Mouse (Mus musculus) kidney, adult 2 months (tissue): ENCODE data around the gene Zfp386. TPM values are rescaled to one million over a fixed set of nuclear protein-coding genes. Genes with fewer than 3 reads are reported as not detected.

Experiments used
- DNase-seq: peaks from one replicate; pipeline ENCODE4 v3.0.0; 2021
- H3K27ac ChIP-seq: fragments of 200-500 bp; 2 replicates; pipeline ENCODE4 v1.5.1; 2012; ENCODE audit warnings: low read depth, low read length, control low read depth, inconsistent platforms; ENCODE audit not compliant: insufficient read depth
- H3K27me3 ChIP-seq: fragments of 200-500 bp; replicated peaks from 2 replicates; pipeline ENCODE4 v1.6.1; 2012; ENCODE audit warnings: mild to moderate bottlenecking, moderate library complexity, low read length, inconsistent platforms; ENCODE audit not compliant: control insufficient read depth, insufficient read depth
- H3K36me3 ChIP-seq: fragments of 200-500 bp; 2 replicates; pipeline ENCODE4 v1.6.1; 2012; ENCODE audit warnings: mild to moderate bottlenecking, moderate library complexity, low read length, inconsistent platforms; ENCODE audit not compliant: control insufficient read depth, insufficient read depth
- H3K4me1 ChIP-seq: fragments of 200-500 bp; 2 replicates; pipeline ENCODE4 v1.6.1; 2011; ENCODE audit warnings: low read length; ENCODE audit not compliant: control insufficient read depth, insufficient read depth
- H3K4me3 ChIP-seq: fragments of 200-500 bp; 2 replicates; pipeline ENCODE4 v1.5.1; 2011; ENCODE audit warnings: mild to moderate bottlenecking, low read depth, low read length, control low read depth; ENCODE audit not compliant: insufficient read depth
- CTCF ChIP-seq: fragments of 200-500 bp; conservative IDR thresholded peaks from 2 replicates; pipeline ENCODE4 v1.5.1; 2011; ENCODE audit warnings: low read depth, mild to moderate bottlenecking, control low read depth, low read length, moderate library complexity, mixed read lengths; ENCODE audit not compliant: insufficient read depth, insufficient read length
- POLR2A ChIP-seq: fragments of 200-500 bp; IDR thresholded peaks from one replicate; pipeline ENCODE4 v1.6.1; 2011; ENCODE audit warnings: low read depth, low read length, control low read depth
- WGBS: fragments of 180-500 bp; shearing (Covaris S2); methylation state at CpG from one replicate; pipeline ENCODE4 v1.1.7; 2018; 5-methylcytosine and 5-hydroxymethylcytosine counted together
- polyA plus RNA-seq: library from polyadenylated mRNA; depleted of rRNA; stranded (reverse); fragments of >200 nt; gene quantifications from 2 replicates; pipeline ENCODE4 v1.2.3, GENCODE M21; 2012

Gene Zfp386
- polyA plus RNA-seq, 1 experiment = 6.6 TPM

DNA sequence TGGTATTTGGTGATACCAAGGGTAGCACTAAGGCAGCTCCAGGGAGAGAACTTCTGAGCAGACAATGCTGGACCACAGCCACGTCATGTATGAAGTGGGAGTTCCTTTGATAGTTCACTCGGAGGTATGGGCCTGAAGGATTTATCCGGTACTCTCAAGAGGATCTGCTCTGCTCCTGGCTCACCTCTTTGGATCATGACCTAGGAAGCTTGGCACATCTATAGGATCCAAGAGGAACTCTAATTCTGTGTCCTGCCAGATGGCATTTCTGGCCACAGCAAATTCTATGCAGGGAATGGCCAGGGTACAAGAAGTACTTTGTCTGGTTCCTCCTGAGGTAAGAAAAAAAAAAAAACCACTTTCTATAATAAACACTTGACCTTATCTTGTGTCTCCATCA is 42.3 kb downstream of the Zfp386 start:
- no peaks in the 10 kb centered on the region for H3K36me3 ChIP-seq
- no peaks in the 10 kb centered on the region for H3K4me1 ChIP-seq
- no peak overlapping the region for H3K4me3 ChIP-seq
- 92% methylated on average over 3 of the region's 3 CpGs for WGBS
- no peak overlapping the region for H3K27ac ChIP-seq
- TF ChIP-seq POLR2A (no peak), CTCF (no peak)
- DNase-seq = no peak
- no peaks in the 10 kb centered on the region for H3K27me3 ChIP-seq

DNA sequence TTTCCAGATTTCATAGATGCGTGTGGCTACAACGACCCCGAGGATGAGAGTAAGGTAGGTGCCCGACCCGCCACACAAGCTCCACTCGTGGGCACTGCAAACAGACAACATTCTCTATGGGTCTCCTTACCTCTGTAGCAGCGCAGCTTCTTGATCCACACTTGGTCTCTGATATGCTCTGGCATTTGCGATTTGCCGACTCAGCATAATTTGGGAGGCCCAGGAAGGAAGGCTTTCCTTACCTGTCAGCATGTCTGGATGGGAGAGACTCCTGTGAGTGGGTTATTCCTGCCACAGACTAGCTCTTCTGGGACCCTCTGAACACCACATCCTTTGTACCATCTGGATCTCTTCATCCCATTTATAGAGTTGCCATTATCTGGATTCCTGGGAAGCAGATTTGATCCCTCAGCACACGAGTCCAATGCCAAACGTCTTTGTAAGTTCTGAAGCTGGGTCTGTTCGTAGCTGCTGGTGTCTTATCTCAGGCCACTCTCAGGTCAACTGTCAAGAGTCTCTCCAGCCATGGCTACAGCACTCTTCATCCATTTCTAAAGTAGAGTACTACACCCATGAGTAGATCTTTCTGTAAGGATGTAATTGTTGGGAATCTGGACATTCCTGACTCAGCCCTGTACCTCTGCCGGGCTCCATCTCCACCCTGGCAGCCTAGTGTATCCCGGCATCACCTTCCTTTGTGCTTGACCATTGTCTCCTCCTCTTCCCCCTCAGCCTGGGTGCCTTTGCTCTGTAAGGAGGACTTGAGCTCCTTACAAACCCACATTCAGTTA is 47.4 kb downstream of the Zfp386 start:
- H3K4me1 ChIP-seq = no peaks in the 10 kb centered on the region
- H3K36me3 ChIP-seq = no peaks in the 10 kb centered on the region
- TF ChIP-seq POLR2A (no peak), CTCF (no peak)
- no peak overlapping the region for H3K4me3 ChIP-seq
- WGBS = 85% methylated on average over 14 of the region's 14 CpGs
- DNase-seq = no peak
- no peak overlapping the region for H3K27ac ChIP-seq
- no peaks in the 10 kb centered on the region for H3K27me3 ChIP-seq

- 66% methylated on average over 3 of the region's 3 CpGs for whole genome bisulfite sequencing
- no peak for DNase-seq
- H3K4me3 ChIP-seq = no peak overlapping the region
- H3K36me3 ChIP-seq = no peaks in the 10 kb centered on the region
- H3K27ac ChIP-seq = no peak overlapping the region
- TF ChIP-seq POLR2A (no peak), CTCF (no peak)
- no peaks in the 10 kb centered on the region for H3K4me1 ChIP-seq
- H3K27me3 ChIP-seq = no peaks in the 10 kb centered on the region
Measured at GRCm38 (mm10) chr12:116096361-116096904, 48.9 kb downstream of the Zfp386 start.

DNA sequence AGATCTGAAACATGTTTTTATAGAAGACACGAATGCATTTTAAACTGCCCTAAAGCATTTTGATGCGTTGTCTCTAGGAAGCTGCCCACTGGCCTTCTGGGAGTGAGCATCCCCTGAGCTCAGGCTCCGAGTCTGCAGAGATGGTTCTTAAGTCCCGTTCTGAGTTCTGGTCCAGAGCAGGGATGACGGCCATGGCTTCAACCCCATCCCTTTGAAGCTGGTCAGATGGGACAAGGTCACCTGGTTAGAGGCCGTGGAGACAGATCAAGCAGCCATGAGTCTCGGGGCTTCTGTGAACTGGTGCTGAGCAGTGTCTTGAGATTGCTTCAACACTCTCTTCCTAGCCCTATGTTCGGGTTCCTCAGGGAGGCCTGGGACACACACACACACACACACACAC is 49.6 kb downstream of the Zfp386 start:
- no peak overlapping the region for H3K27ac ChIP-seq
- H3K27me3 ChIP-seq = no peaks in the 10 kb centered on the region
- TF ChIP-seq CTCF (no peak), POLR2A (no peak)
- H3K36me3 ChIP-seq = no peaks in the 10 kb centered on the region
- no peaks in the 10 kb centered on the region for H3K4me1 ChIP-seq
- H3K4me3 ChIP-seq = no peak overlapping the region
- WGBS = 88% methylated on average over 8 of the region's 8 CpGs
- DNase-seq = no peak

DNA sequence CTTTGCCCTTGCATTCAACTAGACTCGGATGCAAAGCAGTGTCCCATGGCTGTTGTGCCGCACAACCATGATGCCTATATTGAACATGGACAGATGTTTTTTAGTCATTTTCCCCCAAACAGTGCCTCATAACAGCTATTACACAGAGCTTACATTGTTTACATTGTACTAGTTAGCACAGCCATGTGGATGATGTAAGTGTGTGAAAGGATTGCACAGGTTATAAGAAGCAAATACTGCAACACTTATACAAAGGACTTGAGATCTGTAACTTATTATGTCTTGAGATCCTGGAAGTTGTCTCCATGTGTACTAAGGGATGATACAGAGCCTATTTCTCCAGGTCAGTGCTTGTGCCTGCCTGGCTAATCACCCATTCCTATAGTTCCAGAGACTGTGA is 54.4 kb downstream of the Zfp386 start:
- no peak overlapping the region for H3K4me3 ChIP-seq
- H3K27ac ChIP-seq = no peak overlapping the region
- H3K36me3 ChIP-seq = no peaks in the 10 kb centered on the region
- no peak for TF ChIP-seq POLR2A
- TF ChIP-seq CTCF = no peak
- WGBS = 90% methylated on average over 2 of the region's 2 CpGs
- H3K4me1 ChIP-seq = no peaks in the 10 kb centered on the region
- no peak for DNase-seq
- no peaks in the 10 kb centered on the region for H3K27me3 ChIP-seq

GRCm38 (mm10) chr12:116109451-116110353 is 62.2 kb downstream of the Zfp386 start:
- TF ChIP-seq POLR2A = no peak
- TF ChIP-seq CTCF = no peak
- DNase-seq = no peak
- no peak overlapping the region for H3K4me3 ChIP-seq
- no peaks in the 10 kb centered on the region for H3K27me3 ChIP-seq
- H3K36me3 ChIP-seq = no peaks in the 10 kb centered on the region
- 72% methylated on average over 9 of the region's 9 CpGs for WGBS
- H3K27ac ChIP-seq = no peak overlapping the region
- no peaks in the 10 kb centered on the region for H3K4me1 ChIP-seq
